Mouse (Mus musculus) gastrocnemius, postnatal 4 days (tissue): ENCODE data around the gene Cfb. TPM values are rescaled to one million over a fixed set of nuclear protein-coding genes. Genes with fewer than 3 reads are reported as not detected.
"Not testable (repeated sequence)": the region's sequence is repeated elsewhere in the genome, so short reads cannot be mapped to it uniquely, and the experiment has no call there.

Source experiments
- DNase-seq, 2 experiments: peaks; one replicate each; pipeline ENCODE4 v3.0.0; 2021 to 2022; ENCODE audit warnings: low spot score in 2 of 2, mixed read lengths in 2 of 2
- long read RNA-seq, 2 experiments: library from polyadenylated mRNA; stranded (forward); transcript quantifications; one replicate each; pipeline ENCODE4 v2.0.0; 2021
- total RNA-seq, 2 experiments: library from RNA; stranded (reverse); gene quantifications; 2 replicates each; pipeline ENCODE4 v1.2.3; 2021

The Cfb gene
- total RNA-seq = 1 to 10 TPM; 4.4 to 6.8 TPM
- long read RNA-seq, experiment 1, partial matches to known transcripts = 0 of 4 reads
- long read RNA-seq, experiment 1, other reads (novel, unspliced or antisense) = 0 of 4 reads
- long read RNA-seq, experiment 2, transcript Cfb-202 (18 exons, 2,751 nt) = major isoform, 10 of 10 reads
- long read RNA-seq, experiment 2, partial matches to known transcripts = 0 of 10 reads
- long read RNA-seq, experiment 2, other reads (novel, unspliced or antisense) = 0 of 10 reads

GRCm38 (mm10) chr17:34862416-34863081, at the start of gene Cfb:
TSS of gene Cfb (minus strand) at chr17:34862518.
- DNase-seq = no peak

GRCm38 (mm10) chr17:34911945-34912351, 49.6 kb upstream of the Cfb start:
- peak; percentile 70 for DNase-seq

- DNase-seq = no peak
Measured at GRCm38 (mm10) chr17:34910982-34911381, 48.7 kb upstream of the Cfb start.

GRCm38 (mm10) chr17:34902895-34903294, 40.6 kb upstream of the Cfb start:
- no peak for DNase-seq

- not testable (repeated sequence) for DNase-seq
Measured at GRCm38 (mm10) chr17:34901948-34902347, 39.6 kb upstream of the Cfb start.

GRCm38 (mm10) chr17:34900826-34901225, 38.5 kb upstream of the Cfb start:
- not testable (repeated sequence) for DNase-seq

GRCm38 (mm10) chr17:34899890-34900243, 37.5 kb upstream of the Cfb start:
- no peak for DNase-seq

GRCm38 (mm10) chr17:34899053-34899889, 37.0 kb upstream of the Cfb start:
- DNase-seq = peak in 1 of 2 experiments; percentile 57

- peak in 1 of 2 experiments; percentile 47 for DNase-seq
Measured at GRCm38 (mm10) chr17:34898706-34899052, 36.4 kb upstream of the Cfb start.

- DNase-seq = peak; percentile 68 to 85
Measured at GRCm38 (mm10) chr17:34898160-34898586, 35.9 kb upstream of the Cfb start, which contains the start of the genes C2 and Ehmt2. TSS of gene C2 (minus strand) at chr17:34898265. TSS of gene Ehmt2 (plus strand) at chr17:34898469.

GRCm38 (mm10) chr17:34897373-34898159, 35.2 kb upstream of the Cfb start:
- DNase-seq = peak in 1 of 2 experiments; percentile 53

GRCm38 (mm10) chr17:34896366-34896765, 34.0 kb upstream of the Cfb start:
- DNase-seq = no peak

- DNase-seq = no peak
Measured at GRCm38 (mm10) chr17:34895724-34896123, 33.4 kb upstream of the Cfb start.

GRCm38 (mm10) chr17:34894801-34895530, 32.6 kb upstream of the Cfb start:
- DNase-seq = peak in 1 of 2 experiments; percentile 60

- DNase-seq = peak; percentile 91 to 94
Measured at GRCm38 (mm10) chr17:34894074-34894597, 31.8 kb upstream of the Cfb start.

- no peak for DNase-seq
Measured at GRCm38 (mm10) chr17:34893072-34893824, 30.9 kb upstream of the Cfb start.

GRCm38 (mm10) chr17:34891377-34891776, 29.1 kb upstream of the Cfb start:
- DNase-seq = no peak

GRCm38 (mm10) chr17:34890074-34890743, 27.9 kb upstream of the Cfb start:
- DNase-seq = no peak

GRCm38 (mm10) chr17:34887942-34888341, 25.6 kb upstream of the Cfb start:
- no peak for DNase-seq
